Mouse (Mus musculus) heart, embryonic 16.5 days (tissue): Measurements from ENCODE around the gene Lfng. TPM values are rescaled to one million over a fixed set of nuclear protein-coding genes. Genes with fewer than 3 reads are reported as not detected.
A peak's percentile ranks its signal among the peaks of the same experiment; 100 is the strongest.

Experiments used
- ATAC-seq: fragments of 200-750 bp; cut with Nextera tagmentation; replicated peaks from 2 replicates; pipeline ENCODE4 v1.8.0; 2017; ENCODE audit warnings: moderate number of reproducible peaks; ENCODE audit not compliant: insufficient read depth, low FRiP score; ENCODE audit errors: extremely low read depth
- H3K27ac ChIP-seq: fragments of 300-500 bp; sonication (generic); 2 replicates; pipeline ENCODE4 v1.5.1; 2014; ENCODE audit warnings: mild to moderate bottlenecking, low read length, control low read depth, moderate library complexity
- H3K27me3 ChIP-seq: fragments of 300-500 bp; sonication (generic); 2 replicates; pipeline ENCODE4 v1.6.1; 2014; ENCODE audit warnings: low read length, mixed read lengths; ENCODE audit not compliant: control insufficient read depth, insufficient read depth
- H3K36me3 ChIP-seq: fragments of 300-500 bp; sonication (generic); 2 replicates; pipeline ENCODE4 v1.6.1; 2014; ENCODE audit not compliant: control insufficient read depth, insufficient read depth
- H3K4me1 ChIP-seq: fragments of 300-500 bp; sonication (generic); 2 replicates; pipeline ENCODE4 v1.6.1; 2014; ENCODE audit warnings: low read length, mixed read lengths; ENCODE audit not compliant: control insufficient read depth, insufficient read depth
- H3K4me2 ChIP-seq: fragments of 300-500 bp; sonication (generic); 2 replicates; pipeline ENCODE4 v1.6.1; 2014; ENCODE audit warnings: low read depth, mild to moderate bottlenecking, control low read depth, low read length
- H3K4me3 ChIP-seq: fragments of 300-500 bp; sonication (generic); 2 replicates; pipeline ENCODE4 v1.5.1; 2014; ENCODE audit warnings: mild to moderate bottlenecking, control low read depth, low read length
- H3K9ac ChIP-seq: fragments of 300-500 bp; sonication (generic); 2 replicates; pipeline ENCODE4 v1.6.1; 2014; ENCODE audit warnings: low read length, control low read depth
- H3K9me3 ChIP-seq: fragments of 300-500 bp; sonication (generic); replicated peaks from 2 replicates; pipeline ENCODE4 v1.6.1; 2016; ENCODE audit warnings: low read length; ENCODE audit not compliant: control insufficient read depth
- WGBS: fragments of 180-500 bp; shearing (Covaris S2); extraction: QIAGEN DNeasy Blood & Tissue Kit; methylation state at CpG from one replicate; pipeline ENCODE4 v1.1.7; 2014; 5-methylcytosine and 5-hydroxymethylcytosine counted together
- polyA plus RNA-seq: library from polyadenylated mRNA; unstranded; fragments of >200 nt; fragmentation: Nextera tagmentation; extraction: Ambion mirVana; gene quantifications from 2 replicates; pipeline ENCODE4 v1.2.1, GENCODE M21; 2015

Gene Lfng
- polyA plus RNA-seq, 1 experiment from 2014 or later, result 6.2 TPM

DNA sequence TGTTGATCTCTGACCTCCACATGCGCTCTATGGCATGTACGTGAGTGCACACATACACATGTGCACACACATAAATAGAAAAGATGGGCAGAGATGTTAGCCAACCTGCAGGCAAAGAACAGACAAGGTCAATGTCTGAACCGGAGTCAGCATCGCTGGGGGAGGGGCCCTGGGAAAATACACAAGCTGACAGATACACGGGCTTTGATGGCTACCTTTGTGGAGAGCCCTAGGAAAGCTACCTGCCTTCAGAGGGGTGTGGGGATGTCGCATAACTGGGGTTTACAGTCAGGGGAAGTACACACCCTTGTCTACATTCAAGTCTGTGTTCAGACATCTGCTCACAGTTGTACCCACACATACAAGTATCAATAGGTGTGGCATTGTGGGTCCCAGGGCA lies 31.4 kb downstream of the Lfng start:
- Histone ChIP-seq H3K36me3 (peaks cover 17% of the 10 kb centered on the region), H3K4me1 (peaks cover 28% of the 10 kb centered on the region)

DNA sequence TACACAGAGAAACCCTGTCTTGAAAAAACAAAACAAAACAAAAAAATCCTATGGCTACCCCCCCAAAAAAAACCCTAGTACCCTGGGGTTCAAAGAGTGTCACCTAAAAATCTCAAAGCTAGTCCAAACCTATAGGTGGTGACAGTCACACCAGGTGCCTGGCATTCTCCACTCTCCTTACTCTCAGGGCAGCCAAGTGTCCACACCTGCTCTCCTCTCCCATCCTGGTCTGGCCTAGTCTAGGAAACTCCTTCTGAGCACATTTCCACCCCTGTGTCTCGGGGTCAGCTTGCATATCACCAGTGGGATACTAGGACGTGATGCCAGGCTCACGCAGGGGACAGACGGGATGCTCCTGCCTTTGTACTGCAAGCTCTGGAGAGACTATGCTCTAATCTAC lies 32.2 kb downstream of the Lfng start:
- Histone ChIP-seq H3K9me3 (no peaks in the 10 kb centered on the region), H3K36me3 (peaks cover 17% of the 10 kb centered on the region), H3K9ac (no peak overlapping the region), H3K27ac (no peak overlapping the region), H3K4me1 (peaks cover 29% of the 10 kb centered on the region), H3K4me3 (no peak overlapping the region), H3K27me3 (no peaks in the 10 kb centered on the region), H3K4me2 (no peak overlapping the region)
- ATAC-seq, result no peak
- 82% methylated on average over 4 of the region's 4 CpGs for WGBS

More for the DNA sequence above, 31.4 kb downstream of the Lfng start:
- no peak overlapping the region for H3K4me2 ChIP-seq
- no peaks in the 10 kb centered on the region for H3K27me3 ChIP-seq
- no peak overlapping the region for H3K4me3 ChIP-seq
- WGBS, result 88% methylated on average over 6 of the region's 6 CpGs
- H3K9me3 ChIP-seq, result no peaks in the 10 kb centered on the region
- no peak overlapping the region for H3K9ac ChIP-seq
- no peak overlapping the region for H3K27ac ChIP-seq
- no peak for ATAC-seq

DNA sequence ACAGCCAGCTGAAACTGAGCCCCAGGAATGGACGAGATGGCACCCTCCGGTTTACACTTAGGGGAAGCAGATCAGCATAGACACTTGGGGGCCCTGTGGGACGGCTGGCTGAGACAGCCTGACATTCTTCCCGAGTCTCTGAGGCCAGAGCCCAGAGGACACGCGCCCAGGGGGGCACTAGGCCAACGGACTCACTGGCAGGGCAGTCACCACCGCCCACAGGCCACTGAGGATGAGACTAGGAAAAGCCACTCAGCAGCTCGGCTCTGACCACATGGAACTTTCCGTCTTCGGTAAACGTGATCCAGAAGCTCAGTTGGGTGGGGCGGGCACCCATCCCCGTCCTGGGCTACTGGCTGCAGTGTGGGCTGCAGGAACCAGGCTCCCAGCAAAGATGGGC lies 32.8 kb downstream of the Lfng start:
- H3K4me1 ChIP-seq, result peaks cover 34% of the 10 kb centered on the region
- H3K4me2 ChIP-seq, result no peak overlapping the region
- peaks cover 12% of the 10 kb centered on the region for H3K36me3 ChIP-seq
- ATAC-seq, result no peak
- H3K9me3 ChIP-seq, result no peaks in the 10 kb centered on the region
- no peaks in the 10 kb centered on the region for H3K27me3 ChIP-seq
- 75% methylated on average over 14 of the region's 14 CpGs for WGBS
- H3K9ac ChIP-seq, result no peak overlapping the region
- no peak overlapping the region for H3K4me3 ChIP-seq
- H3K27ac ChIP-seq, result no peak overlapping the region

DNA sequence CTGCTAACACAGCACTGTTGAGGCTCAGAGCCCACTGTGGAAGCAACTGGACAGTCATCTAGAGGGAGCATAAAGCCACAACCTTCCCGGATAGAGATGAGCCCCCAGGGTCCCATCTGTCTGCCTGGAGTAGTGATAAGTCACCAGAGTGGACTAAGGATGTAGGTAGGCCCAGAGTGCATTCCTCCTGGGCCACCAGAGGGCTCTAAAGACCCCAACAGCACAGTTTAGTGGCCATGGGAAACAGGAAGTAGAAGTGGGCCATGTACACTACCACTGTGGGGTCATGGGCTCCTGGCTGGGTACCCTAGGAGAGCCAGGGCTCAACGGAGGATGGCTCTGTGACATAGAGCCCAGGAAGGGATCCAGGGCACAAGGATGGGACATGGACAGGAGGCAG lies 33.7 kb downstream of the Lfng start:
- no peak overlapping the region for H3K4me3 ChIP-seq
- H3K4me2 ChIP-seq, result no peak overlapping the region
- ATAC-seq, result no peak

DNA sequence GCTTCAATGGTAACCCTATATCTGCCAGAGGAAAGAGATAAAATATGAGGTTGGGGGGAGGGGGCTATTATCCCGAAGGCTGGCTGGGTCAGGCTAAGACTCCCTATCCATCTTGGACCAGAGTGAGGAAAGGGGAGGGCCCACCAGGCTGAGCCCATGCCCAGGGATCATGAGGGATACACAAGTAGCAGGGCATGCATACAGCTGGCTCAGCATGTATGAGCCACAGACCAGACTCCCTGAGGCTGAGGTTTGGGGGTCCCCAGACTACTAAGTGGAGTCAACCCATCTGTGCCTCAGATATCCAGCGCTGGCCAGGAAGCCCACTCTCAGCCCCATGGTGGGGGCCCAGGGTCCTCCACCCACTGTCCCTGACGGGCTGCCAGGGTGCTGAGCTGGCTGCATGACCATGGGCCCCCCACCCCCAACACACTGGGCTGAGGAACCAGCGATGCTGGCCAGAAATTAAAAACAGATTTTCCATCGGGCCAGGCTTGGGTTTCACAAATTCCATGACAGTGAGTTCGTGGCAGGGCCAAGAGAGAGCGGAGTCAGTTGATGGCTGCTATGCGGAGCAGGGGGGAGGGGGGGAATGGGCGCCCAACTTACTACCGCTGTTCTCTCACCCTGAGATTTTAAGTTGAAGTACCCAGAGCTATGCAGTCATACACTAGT lies 34.3 kb downstream of the Lfng start:
- no peak overlapping the region for H3K4me2 ChIP-seq
- no peak overlapping the region for H3K4me3 ChIP-seq
- H3K9me3 ChIP-seq, result no peaks in the 10 kb centered on the region
- 45% methylated on average over 10 of the region's 10 CpGs for whole genome bisulfite sequencing
- no peaks in the 10 kb centered on the region for H3K27me3 ChIP-seq
- peak overlapping the region; percentile 28 for H3K9ac ChIP-seq
- peak; percentile 17; the same call in 1 of the 2 replicates for ATAC-seq
- H3K36me3 ChIP-seq, result peaks cover 6% of the 10 kb centered on the region
- H3K27ac ChIP-seq, result peak overlapping the region; percentile 37
- peaks cover 49% of the 10 kb centered on the region for H3K4me1 ChIP-seq

More for the DNA sequence above, 33.7 kb downstream of the Lfng start:
- Histone ChIP-seq H3K27ac (peak overlapping the region; percentile 37; the same call in 1 of the 2 replicates), H3K27me3 (no peaks in the 10 kb centered on the region), H3K36me3 (peaks cover 8% of the 10 kb centered on the region), H3K9me3 (no peaks in the 10 kb centered on the region), H3K9ac (no peak overlapping the region), H3K4me1 (peaks cover 43% of the 10 kb centered on the region)
- 72% methylated on average over 2 of the region's 2 CpGs for WGBS

DNA sequence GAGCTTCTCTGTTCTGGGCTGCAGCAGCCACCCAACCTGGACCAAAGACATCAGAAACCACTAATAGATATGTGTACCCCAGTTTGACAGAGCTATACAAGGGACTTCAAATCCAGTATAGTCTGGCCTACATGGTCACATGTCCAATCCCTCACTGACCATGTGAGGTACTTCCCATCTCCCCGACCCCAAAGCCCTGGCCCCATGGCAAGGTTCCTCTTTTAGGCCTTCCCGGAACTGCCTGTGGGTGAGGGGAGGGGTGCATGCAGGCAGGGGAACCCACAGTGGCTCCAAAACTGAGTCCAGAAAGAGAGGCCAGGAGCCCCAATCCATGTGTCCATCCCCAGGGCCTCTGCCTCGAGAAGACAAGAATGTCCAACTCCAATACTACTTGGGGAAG lies 35.0 kb downstream of the Lfng start:
- Histone ChIP-seq H3K27ac (peak overlapping the region; percentile 37), H3K4me2 (no peak overlapping the region), H3K4me3 (no peak overlapping the region), H3K4me1 (peaks cover 54% of the 10 kb centered on the region), H3K36me3 (peaks cover 5% of the 10 kb centered on the region), H3K27me3 (no peaks in the 10 kb centered on the region), H3K9me3 (no peaks in the 10 kb centered on the region), H3K9ac (peak overlapping the region; percentile 28)
- no peak for ATAC-seq
- WGBS, result 53% methylated on average over 3 of the region's 3 CpGs

DNA sequence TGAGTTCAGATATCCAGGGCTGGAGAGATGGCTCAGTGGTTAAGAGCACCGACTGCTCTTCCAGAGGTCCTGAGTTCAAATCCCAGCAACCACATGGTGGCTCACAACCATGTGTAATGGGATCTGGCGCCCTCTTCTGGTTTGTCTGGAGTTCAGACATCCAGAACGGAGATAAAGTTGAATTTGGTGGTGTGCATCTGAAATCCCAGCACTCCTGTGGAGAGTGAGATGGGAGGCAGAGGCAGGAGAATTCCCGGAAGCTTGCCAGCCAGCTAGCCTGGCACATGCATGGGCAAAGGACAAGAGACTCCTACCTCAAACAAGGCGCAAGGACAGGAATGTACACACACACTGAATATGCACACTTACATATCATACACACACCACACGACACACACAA lies 37.1 kb downstream of the Lfng start:
- H3K4me1 ChIP-seq, result peaks cover 56% of the 10 kb centered on the region
- H3K27me3 ChIP-seq, result no peaks in the 10 kb centered on the region
- no peak overlapping the region for H3K4me2 ChIP-seq
- H3K9me3 ChIP-seq, result no peaks in the 10 kb centered on the region
- H3K36me3 ChIP-seq, result peaks cover 3% of the 10 kb centered on the region; the same call in 1 of the 2 replicates
- no peak overlapping the region for H3K4me3 ChIP-seq
- H3K9ac ChIP-seq, result no peak overlapping the region
- no peak for ATAC-seq
- peak overlapping the region; percentile 17; the same call in 1 of the 2 replicates for H3K27ac ChIP-seq
- 86% methylated on average over 6 of the region's 6 CpGs for WGBS

DNA sequence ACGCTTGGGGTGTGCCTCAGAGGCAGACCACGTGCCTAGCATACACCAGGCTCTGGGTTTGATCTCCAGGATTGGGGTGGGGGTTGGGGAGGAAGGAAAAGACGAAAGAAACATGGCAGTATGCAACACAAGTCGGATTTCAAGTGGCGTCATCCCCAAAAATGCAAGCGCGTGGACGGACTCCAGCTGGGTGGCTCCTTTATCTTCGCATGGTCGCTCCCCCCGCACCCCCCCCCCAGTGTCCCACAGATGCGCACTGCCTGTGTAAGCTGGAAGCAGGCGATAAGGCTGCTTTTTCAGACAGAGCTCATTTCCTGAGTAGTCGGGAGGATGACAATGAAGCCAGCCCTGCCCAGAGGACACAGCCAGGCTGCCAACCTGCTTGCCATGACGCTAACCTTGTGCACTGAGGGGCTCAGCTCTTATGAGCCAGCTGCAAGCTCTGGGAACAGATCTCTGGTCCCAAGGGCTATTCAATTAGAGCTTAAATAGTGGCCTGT lies 37.6 kb downstream of the Lfng start:
- peak overlapping the region; percentile 32 for H3K27ac ChIP-seq
- WGBS, result 57% methylated on average over 15 of the region's 15 CpGs
- H3K4me1 ChIP-seq, result peaks cover 58% of the 10 kb centered on the region
- H3K9ac ChIP-seq, result no peak overlapping the region
- H3K9me3 ChIP-seq, result no peaks in the 10 kb centered on the region
- no peak for ATAC-seq
- H3K36me3 ChIP-seq, result peaks cover 3% of the 10 kb centered on the region; the same call in 1 of the 2 replicates
- H3K4me2 ChIP-seq, result no peak overlapping the region
- no peaks in the 10 kb centered on the region for H3K27me3 ChIP-seq
- no peak overlapping the region for H3K4me3 ChIP-seq

DNA sequence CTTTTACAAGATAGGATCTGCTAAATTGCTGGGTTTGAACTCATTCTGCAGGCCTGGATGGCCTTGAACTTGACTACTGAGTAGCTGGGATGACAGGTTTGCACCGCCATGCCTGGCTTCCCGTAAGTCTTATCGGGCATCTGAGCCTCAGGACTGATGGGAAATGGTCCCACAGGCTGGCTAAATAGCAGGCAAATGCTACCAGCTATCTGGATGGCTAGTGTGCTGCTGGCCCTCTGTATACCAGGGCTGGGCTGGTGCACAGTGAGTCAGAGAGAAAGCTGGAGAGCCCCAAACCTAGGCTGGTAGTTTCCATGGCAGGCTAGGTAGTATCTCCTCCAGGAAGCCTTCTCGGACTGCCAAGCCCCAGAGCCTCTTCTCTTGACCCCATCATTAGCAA lies 38.3 kb downstream of the Lfng start:
- WGBS, result 79% methylated on average over 4 of the region's 4 CpGs
- Histone ChIP-seq H3K4me2 (no peak overlapping the region), H3K27me3 (no peaks in the 10 kb centered on the region), H3K9ac (no peak overlapping the region), H3K27ac (0 out of 2 replicates have a peak overlapping the region, but pooled peaks have one; percentile 32), H3K9me3 (no peaks in the 10 kb centered on the region), H3K36me3 (peaks cover 3% of the 10 kb centered on the region; the same call in 1 of the 2 replicates), H3K4me3 (no peak overlapping the region), H3K4me1 (peaks cover 57% of the 10 kb centered on the region)
- ATAC-seq, result no peak
